Mouse (Mus musculus): ENCODE results near the gene Rnf207. TPM values are rescaled to one million over a fixed set of nuclear protein-coding genes. Genes with fewer than 3 reads are reported as not detected.
A peak's percentile ranks its signal among the peaks of the same experiment; 100 is the strongest.

Gene Rnf207
- polyA plus RNA-seq, 1 experiment from 2014 or later = 1.2 TPM

- Histone ChIP-seq H3K36me3 (ENCODE audit: insufficient read depth, low read length) (no peaks in the 10 kb centered on the region), H3K27me3 (ENCODE audit: insufficient read depth, low read length) (peaks cover 75% of the 10 kb centered on the region), H3K4me3 (ENCODE audit: low read length) (peak overlapping the region; percentile 42), H3K9ac (replicated peaks; ENCODE audit: low read length) (peak overlapping the region; percentile 48), H3K4me1 (ENCODE audit: insufficient read depth, low read length) (peaks cover 32% of the 10 kb centered on the region), H3K4me2 (replicated peaks; ENCODE audit: low read depth, low read length) (peak overlapping the region; percentile 64), H3K27ac (ENCODE audit: low read length) (no peak overlapping the region), H3K9me3 (ENCODE audit: low read length) (no peaks in the 10 kb centered on the region)
- peak; percentile 69 for ATAC-seq (ENCODE audit: low FRiP score, low TSS enrichment)
- WGBS = under 1% methylated on average over 29 of the region's 29 CpGs
These were observed 5.6 kb downstream of the Rnf207 start for GRCm38 (mm10) chr4:152313211-152313632.

- peak overlapping the region; percentile 42 for H3K4me3 ChIP-seq (ENCODE audit: low read length)
- peaks cover 67% of the 10 kb centered on the region for H3K27me3 ChIP-seq (ENCODE audit: insufficient read depth, low read length)
- ATAC-seq (ENCODE audit: low FRiP score, low TSS enrichment) = no peak
- no peaks in the 10 kb centered on the region for H3K36me3 ChIP-seq (ENCODE audit: insufficient read depth, low read length)
- H3K4me1 ChIP-seq (ENCODE audit: insufficient read depth, low read length) = peaks cover 30% of the 10 kb centered on the region
- no peak overlapping the region for H3K27ac ChIP-seq (ENCODE audit: low read length)
- H3K9ac ChIP-seq (replicated peaks; ENCODE audit: low read length) = no peak overlapping the region
- peak overlapping the region; percentile 64 for H3K4me2 ChIP-seq (replicated peaks; ENCODE audit: low read depth, low read length)
- H3K9me3 ChIP-seq (ENCODE audit: low read length) = no peaks in the 10 kb centered on the region
- 3% methylated on average over 14 of the region's 14 CpGs for WGBS
These were observed 6.6 kb downstream of the Rnf207 start for GRCm38 (mm10) chr4:152312186-152312585.

GRCm38 (mm10) chr4:152307542-152307941 is 11.3 kb downstream of the Rnf207 start:
- Histone ChIP-seq H3K4me2 (replicated peaks; ENCODE audit: low read depth, low read length) (no peak overlapping the region), H3K36me3 (ENCODE audit: insufficient read depth, low read length) (peaks cover 16% of the 10 kb centered on the region), H3K9ac (replicated peaks; ENCODE audit: low read length) (no peak overlapping the region), H3K4me1 (ENCODE audit: insufficient read depth, low read length) (peaks cover 11% of the 10 kb centered on the region), H3K9me3 (ENCODE audit: low read length) (no peaks in the 10 kb centered on the region), H3K27me3 (ENCODE audit: insufficient read depth, low read length) (peaks cover 21% of the 10 kb centered on the region), H3K4me3 (ENCODE audit: low read length) (no peak overlapping the region), H3K27ac (ENCODE audit: low read length) (no peak overlapping the region)
- no peak for ATAC-seq (ENCODE audit: low FRiP score, low TSS enrichment)
- WGBS = 82% methylated on average over 9 of the region's 9 CpGs

- H3K4me3 ChIP-seq (ENCODE audit: low read length) = no peak overlapping the region
- peaks cover 6% of the 10 kb centered on the region; the same call in 1 of the 2 replicates for H3K27me3 ChIP-seq (ENCODE audit: insufficient read depth, low read length)
- peaks cover 18% of the 10 kb centered on the region for H3K36me3 ChIP-seq (ENCODE audit: insufficient read depth, low read length)
These were observed 12.8 kb downstream of the Rnf207 start for GRCm38 (mm10) chr4:152305991-152306390.

DNA sequence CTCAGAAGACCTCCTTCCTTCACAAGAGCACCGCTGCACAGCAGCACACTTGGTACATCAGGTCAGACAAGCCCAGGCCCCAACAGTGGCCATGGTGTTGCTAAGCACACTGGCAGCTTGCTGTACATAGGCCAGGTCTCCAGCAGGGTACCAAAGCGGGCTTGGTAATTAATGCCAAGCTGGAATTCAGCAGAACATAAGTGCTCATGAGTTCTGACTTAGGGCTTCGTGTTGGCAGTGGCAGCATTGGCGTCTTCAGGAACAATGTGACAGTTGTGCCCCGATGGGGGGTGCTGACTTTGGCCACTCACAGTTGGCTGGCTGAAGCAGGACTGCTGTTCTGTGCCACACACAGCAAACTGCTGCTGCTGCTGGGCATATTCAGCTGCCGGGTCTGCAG is 14.1 kb downstream of the Rnf207 start:
- no peaks in the 10 kb centered on the region for H3K9me3 ChIP-seq (ENCODE audit: low read length)
- H3K4me2 ChIP-seq (replicated peaks; ENCODE audit: low read depth, low read length) = no peak overlapping the region
- H3K27ac ChIP-seq (ENCODE audit: low read length) = no peak overlapping the region
- H3K4me3 ChIP-seq (ENCODE audit: low read length) = no peak overlapping the region
- no peaks in the 10 kb centered on the region for H3K27me3 ChIP-seq (ENCODE audit: insufficient read depth, low read length)
- 92% methylated on average over 6 of the region's 6 CpGs for WGBS
- no peak overlapping the region for H3K9ac ChIP-seq (replicated peaks; ENCODE audit: low read length)
- H3K4me1 ChIP-seq (ENCODE audit: insufficient read depth, low read length) = peaks cover 14% of the 10 kb centered on the region
- H3K36me3 ChIP-seq (ENCODE audit: insufficient read depth, low read length) = peaks cover 29% of the 10 kb centered on the region
- no peak for ATAC-seq (ENCODE audit: low FRiP score, low TSS enrichment)

More at GRCm38 (mm10) chr4:152305991-152306390, 12.8 kb downstream of the Rnf207 start:
- WGBS = 66% methylated on average over 6 of the region's 6 CpGs
- ATAC-seq (ENCODE audit: low FRiP score, low TSS enrichment) = no peak
- Histone ChIP-seq H3K4me2 (replicated peaks; ENCODE audit: low read depth, low read length) (no peak overlapping the region), H3K27ac (ENCODE audit: low read length) (no peak overlapping the region), H3K4me1 (ENCODE audit: insufficient read depth, low read length) (peaks cover 9% of the 10 kb centered on the region; the same call in 1 of the 2 replicates), H3K9ac (replicated peaks; ENCODE audit: low read length) (no peak overlapping the region), H3K9me3 (ENCODE audit: low read length) (no peaks in the 10 kb centered on the region)

DNA sequence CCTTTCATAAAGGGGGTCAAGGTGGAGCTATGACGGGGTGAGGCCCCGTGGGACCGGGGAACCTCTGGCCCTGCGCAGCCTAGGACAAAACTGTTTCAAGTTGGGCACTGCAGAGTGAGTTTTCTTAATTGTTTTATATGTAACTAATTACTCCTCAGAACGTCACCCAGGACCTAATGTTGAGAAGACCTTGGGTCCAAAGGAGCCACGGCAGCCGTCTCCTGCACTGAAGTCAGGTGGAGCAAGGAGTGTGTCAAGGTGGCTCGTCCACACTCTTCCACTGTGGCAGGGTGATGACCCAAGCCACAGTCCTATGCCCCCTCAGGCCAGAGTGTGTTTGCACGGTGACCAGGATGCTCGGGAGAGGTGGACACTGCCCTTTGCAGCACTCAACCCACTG is 15.6 kb downstream of the Rnf207 start:
- Histone ChIP-seq H3K9me3 (ENCODE audit: low read length) (no peaks in the 10 kb centered on the region), H3K27ac (ENCODE audit: low read length) (0 out of 2 replicates have a peak overlapping the region, but pooled peaks have one; percentile 1), H3K4me2 (replicated peaks; ENCODE audit: low read depth, low read length) (no peak overlapping the region), H3K4me1 (ENCODE audit: insufficient read depth, low read length) (peaks cover 25% of the 10 kb centered on the region), H3K9ac (replicated peaks; ENCODE audit: low read length) (no peak overlapping the region), H3K27me3 (ENCODE audit: insufficient read depth, low read length) (no peaks in the 10 kb centered on the region), H3K4me3 (ENCODE audit: low read length) (no peak overlapping the region), H3K36me3 (ENCODE audit: insufficient read depth, low read length) (peaks cover 32% of the 10 kb centered on the region)
- 76% methylated on average over 10 of the region's 10 CpGs for WGBS
- ATAC-seq (ENCODE audit: low FRiP score, low TSS enrichment) = peak; percentile 67

DNA sequence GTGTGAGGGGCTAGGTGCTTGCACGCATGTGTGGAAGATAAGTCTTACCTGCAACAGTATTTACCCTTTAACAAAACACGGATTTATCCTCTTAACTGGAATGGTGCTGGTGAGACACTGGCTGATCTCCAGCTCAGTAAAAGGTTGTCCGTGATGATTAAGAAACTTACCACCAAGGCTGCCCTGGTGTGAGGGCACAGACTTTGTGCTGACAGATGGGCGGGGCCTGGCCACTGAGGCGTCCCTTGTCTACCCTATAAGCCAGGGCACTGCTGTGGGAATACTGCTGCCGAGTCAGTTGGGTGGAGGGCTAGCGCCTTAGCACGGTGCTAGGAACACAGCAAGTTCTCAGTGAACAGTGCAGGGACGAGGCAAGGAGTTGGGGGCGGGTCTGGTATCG is 16.8 kb downstream of the Rnf207 start:
- 72% methylated on average over 11 of the region's 11 CpGs for WGBS
- H3K36me3 ChIP-seq (ENCODE audit: insufficient read depth, low read length) = peaks cover 32% of the 10 kb centered on the region
- no peak for ATAC-seq (ENCODE audit: low FRiP score, low TSS enrichment)
- peaks cover 28% of the 10 kb centered on the region for H3K4me1 ChIP-seq (ENCODE audit: insufficient read depth, low read length)
- no peak overlapping the region for H3K4me2 ChIP-seq (replicated peaks; ENCODE audit: low read depth, low read length)
- no peaks in the 10 kb centered on the region for H3K27me3 ChIP-seq (ENCODE audit: insufficient read depth, low read length)
- H3K9me3 ChIP-seq (ENCODE audit: low read length) = no peaks in the 10 kb centered on the region
- no peak overlapping the region for H3K9ac ChIP-seq (replicated peaks; ENCODE audit: low read length)
- no peak overlapping the region for H3K4me3 ChIP-seq (ENCODE audit: low read length)
- no peak overlapping the region for H3K27ac ChIP-seq (ENCODE audit: low read length)

GRCm38 (mm10) chr4:152300375-152300774 is 18.4 kb downstream of the Rnf207 start:
- Histone ChIP-seq H3K9ac (replicated peaks; ENCODE audit: low read length) (no peak overlapping the region), H3K4me1 (ENCODE audit: insufficient read depth, low read length) (peaks cover 34% of the 10 kb centered on the region), H3K36me3 (ENCODE audit: insufficient read depth, low read length) (peaks cover 32% of the 10 kb centered on the region), H3K27me3 (ENCODE audit: insufficient read depth, low read length) (no peaks in the 10 kb centered on the region), H3K9me3 (ENCODE audit: low read length) (no peaks in the 10 kb centered on the region), H3K4me2 (replicated peaks; ENCODE audit: low read depth, low read length) (no peak overlapping the region), H3K4me3 (ENCODE audit: low read length) (no peak overlapping the region), H3K27ac (ENCODE audit: low read length) (no peak overlapping the region)
- WGBS = 96% methylated on average over 8 of the region's 8 CpGs
- ATAC-seq (ENCODE audit: low FRiP score, low TSS enrichment) = no peak

- Histone ChIP-seq H3K9me3 (ENCODE audit: low read length) (no peaks in the 10 kb centered on the region), H3K36me3 (ENCODE audit: insufficient read depth, low read length) (peaks cover 27% of the 10 kb centered on the region), H3K4me3 (ENCODE audit: low read length) (no peak overlapping the region), H3K9ac (replicated peaks; ENCODE audit: low read length) (no peak overlapping the region; the same call in 1 of the 2 replicates), H3K4me1 (ENCODE audit: insufficient read depth, low read length) (peaks cover 36% of the 10 kb centered on the region), H3K4me2 (replicated peaks; ENCODE audit: low read depth, low read length) (no peak overlapping the region), H3K27ac (ENCODE audit: low read length) (no peak overlapping the region), H3K27me3 (ENCODE audit: insufficient read depth, low read length) (no peaks in the 10 kb centered on the region; the same call in 1 of the 2 replicates)
- WGBS = 81% methylated on average over 14 of the region's 14 CpGs
- ATAC-seq (ENCODE audit: low FRiP score, low TSS enrichment) = no peak
These were observed 20.0 kb downstream of the Rnf207 start for GRCm38 (mm10) chr4:152298836-152299235.

- peak within 1 kb of the TSS; percentile 76 for H3K4me3 ChIP-seq (ENCODE audit: low read length)
- H3K27ac ChIP-seq (ENCODE audit: low read length) = peak within 1 kb of the TSS; percentile 86
- under 1% methylated on average over 117 of the region's 119 CpGs for WGBS
- H3K27me3 ChIP-seq (ENCODE audit: insufficient read depth, low read length) = peaks cover 16% of the 10 kb centered on the region
- ATAC-seq (ENCODE audit: low FRiP score, low TSS enrichment) = peak; percentile 95
- H3K36me3 ChIP-seq (ENCODE audit: insufficient read depth, low read length) = peaks cover 14% of the 10 kb centered on the region
- H3K4me1 ChIP-seq (ENCODE audit: insufficient read depth, low read length) = peaks cover 31% of the 10 kb centered on the region
- no peaks in the 10 kb centered on the region for H3K9me3 ChIP-seq (ENCODE audit: low read length)
- peak within 1 kb of the TSS; percentile 79 for H3K4me2 ChIP-seq (replicated peaks; ENCODE audit: low read depth, low read length)
- H3K9ac ChIP-seq (replicated peaks; ENCODE audit: low read length) = peak within 1 kb of the TSS; percentile 91
These were observed 21.6 kb downstream of the Rnf207 start, which contains the start of gene Icmt for GRCm38 (mm10) chr4:152296874-152297861. Icmt (plus strand) TSS chr4:152297227.
